Mouse (Mus musculus): ENCODE data around the gene Ssbp3.

DNA sequence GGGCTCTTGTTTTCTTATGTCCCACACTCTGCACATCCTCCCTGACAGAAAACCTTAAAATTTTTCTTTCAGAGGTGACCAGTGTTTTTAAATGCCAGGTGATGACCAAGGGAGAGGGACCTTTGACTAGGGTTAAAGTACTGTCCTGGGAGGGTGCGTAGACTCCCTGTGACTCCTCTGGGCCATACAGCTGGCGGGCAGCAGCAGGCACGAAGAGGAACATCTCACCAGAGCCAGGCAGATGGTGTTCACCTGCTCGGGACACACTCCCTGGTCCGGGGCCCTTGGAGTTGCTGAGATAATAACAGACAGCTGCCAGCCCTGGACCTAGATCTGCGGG is 78.4 kb downstream of the Ssbp3 start:
- TF ChIP-seq CTCF (IDR thresholded peaks at IDR 0.05; ENCODE audit: insufficient read depth, low read depth, low read length) = no peak
- no peak for TF ChIP-seq POLR2A (IDR thresholded peaks at IDR 0.05; ENCODE audit: insufficient read depth, low read depth, low read length)
